Mouse (Mus musculus) G1E (cell line): ENCODE measurements around the gene Spata18. TPM values are rescaled to one million over a fixed set of nuclear protein-coding genes. Genes with fewer than 3 reads are reported as not detected.

ENCODE experiments used
- ATAC-seq: 2 replicates; pipeline ENCODE4 v1.8.0; 2016; ENCODE audit warnings: mild to moderate bottlenecking; ENCODE audit not compliant: insufficient number of reproducible peaks, poor library complexity, low FRiP score, severe bottlenecking; ENCODE audit errors: extremely low read depth
- DNase-seq: peaks from one replicate; pipeline ENCODE4 v3.0.0; 2012; ENCODE audit warnings: low spot score
- H3K27me3 ChIP-seq: 2 replicates; pipeline ENCODE4 v1.6.1; 2012; ENCODE audit warnings: mild to moderate bottlenecking, low read length, inconsistent platforms; ENCODE audit not compliant: insufficient read depth
- H3K36me3 ChIP-seq: replicated peaks from 2 replicates; pipeline ENCODE3; 2012; ENCODE audit warnings: mild to moderate bottlenecking, inconsistent platforms
- H3K4me1 ChIP-seq: 2 replicates; pipeline ENCODE4 v1.6.1; 2012; ENCODE audit warnings: low read depth, low read length, inconsistent platforms, mixed read lengths; ENCODE audit not compliant: insufficient read depth
- H3K4me3 ChIP-seq: 2 replicates; pipeline ENCODE4 v1.5.1; 2012; ENCODE audit warnings: low read depth, mild to moderate bottlenecking, inconsistent platforms, low read length, moderate library complexity, mixed read lengths
- H3K9me3 ChIP-seq: replicated peaks from 2 replicates; pipeline ENCODE4 v1.6.1; 2012; ENCODE audit warnings: inconsistent platforms
- CTCF ChIP-seq: IDR thresholded peaks from 2 replicates; pipeline ENCODE4 v1.5.1; 2012; ENCODE audit warnings: low read depth, low read length, inconsistent platforms, mixed read lengths
- GATA1 ChIP-seq: IDR thresholded peaks from 2 replicates; pipeline ENCODE4 v1.6.1; 2012; ENCODE audit warnings: borderline replicate concordance, low read length, inconsistent platforms, mixed read lengths
- GATA2 ChIP-seq: IDR thresholded peaks from 2 replicates; pipeline ENCODE4 v1.6.1; 2012; ENCODE audit warnings: low read depth, low read length, inconsistent platforms, borderline replicate concordance
- POLR2AphosphoS5 ChIP-seq: IDR thresholded peaks from 2 replicates; pipeline ENCODE4 v1.6.1; 2012; ENCODE audit warnings: low read depth, low read length, inconsistent platforms; ENCODE audit not compliant: insufficient replicate concordance
- TAL1 ChIP-seq: conservative IDR thresholded peaks from 2 replicates; pipeline ENCODE4 v1.6.1; 2012; ENCODE audit warnings: low read depth, low read length, inconsistent platforms, mixed read lengths
- polyA plus RNA-seq: library from polyadenylated mRNA; stranded (reverse); fragments of >175 nt; gene quantifications from 2 replicates; pipeline ENCODE4 v1.2.3, GENCODE M21; 2012
- total RNA-seq, 2 experiments: library from RNA; stranded (forward) in 1 of 2; stranded (reverse) in 1 of 2; fragments of 200-1000 nt in 1 of 2; fragments of >200 nt in 1 of 2; fragmentation: Nextera tagmentation in 1 of 2; gene quantifications; 2 replicates each; pipeline ENCODE4 v1.2.3; 2014 to 2017

Spata18 gene
- total and polyA plus RNA-seq, 3 experiments = not detected

DNA sequence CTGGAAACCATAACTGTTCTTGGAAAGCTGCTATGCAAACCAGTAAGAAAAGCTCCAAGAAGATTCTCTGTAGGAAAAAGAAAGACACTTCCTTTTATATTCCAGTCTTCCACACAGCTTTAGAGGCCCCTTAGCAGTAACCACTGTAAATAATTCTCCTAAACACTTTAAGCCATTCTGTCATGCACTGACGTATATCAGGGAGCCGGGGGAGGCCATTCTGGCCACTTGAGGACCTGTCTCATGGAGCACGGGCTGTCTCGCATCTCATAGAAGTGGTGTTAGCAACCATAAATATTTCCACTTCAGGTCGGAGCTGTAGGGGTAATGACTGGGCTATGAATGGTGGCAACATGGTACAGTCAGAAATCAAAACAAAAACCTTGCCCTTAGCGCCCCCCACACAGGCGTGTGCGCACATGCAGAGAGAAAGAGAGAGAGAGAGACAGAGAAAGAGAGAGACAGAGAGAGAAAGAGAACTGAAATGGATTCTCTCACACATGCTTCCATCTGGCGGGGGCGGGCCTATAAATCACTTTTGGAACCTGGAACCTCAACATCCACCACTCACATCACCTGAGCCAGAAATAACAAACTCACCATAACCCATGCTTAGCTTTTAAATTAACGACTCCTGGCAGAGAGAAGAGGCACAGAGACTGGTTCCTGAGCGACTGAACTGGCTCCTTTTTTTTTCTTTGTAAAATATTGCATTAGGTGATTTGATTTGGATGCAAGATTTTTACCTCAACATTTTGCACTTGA lies 50.9 kb downstream of the Spata18 start:
- Histone ChIP-seq H3K9me3 (no peaks in the 10 kb centered on the region), H3K4me3 (no peak overlapping the region), H3K27me3 (no peaks in the 10 kb centered on the region), H3K4me1 (no peaks in the 10 kb centered on the region), H3K36me3 (no peaks in the 10 kb centered on the region)
- DNase-seq = no peak
- ATAC-seq = no peak
- no peak for TF ChIP-seq POLR2AphosphoS5
- TF ChIP-seq GATA2 = no peak
- TF ChIP-seq TAL1 = no peak

GRCm38 (mm10) chr5:73703096-73703495 lies 51.9 kb downstream of the Spata18 start:
- no peak for TF ChIP-seq CTCF
- H3K27me3 ChIP-seq = no peaks in the 10 kb centered on the region
- DNase-seq (no peak), ATAC-seq (no peak)
- no peak overlapping the region for H3K4me3 ChIP-seq
- H3K4me1 ChIP-seq = no peaks in the 10 kb centered on the region
- no peaks in the 10 kb centered on the region for H3K9me3 ChIP-seq
- no peaks in the 10 kb centered on the region for H3K36me3 ChIP-seq

GRCm38 (mm10) chr5:73704263-73704662 lies 53.1 kb downstream of the Spata18 start:
- no peaks in the 10 kb centered on the region for H3K27me3 ChIP-seq
- DNase-seq (no peak), ATAC-seq (no peak)
- no peaks in the 10 kb centered on the region for H3K36me3 ChIP-seq
- H3K9me3 ChIP-seq = no peaks in the 10 kb centered on the region
- TF ChIP-seq POLR2AphosphoS5 (no peak), GATA2 (no peak), GATA1 (no peak), TAL1 (no peak), CTCF (no peak)
- no peak overlapping the region for H3K4me3 ChIP-seq
- no peaks in the 10 kb centered on the region for H3K4me1 ChIP-seq

DNA sequence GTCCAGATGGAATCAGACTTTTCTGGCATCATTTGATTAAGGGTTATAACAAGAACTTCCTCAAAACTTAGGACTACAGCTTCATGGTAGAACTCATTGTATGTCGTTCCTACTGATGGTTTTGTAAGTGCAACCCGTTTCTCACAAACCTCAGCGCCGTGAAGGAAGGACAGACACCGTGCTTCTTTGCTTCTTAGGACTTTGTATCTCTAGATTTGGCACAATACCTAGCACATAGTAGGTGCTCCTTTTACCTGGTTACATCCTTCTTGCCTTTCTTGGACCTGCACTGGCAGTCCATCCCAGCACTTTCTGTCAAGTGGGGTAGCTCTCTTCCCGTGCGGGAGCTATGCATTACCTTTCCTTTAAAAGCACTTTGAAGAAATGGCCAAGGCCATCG lies 53.6 kb downstream of the Spata18 start:
- no peaks in the 10 kb centered on the region for H3K27me3 ChIP-seq
- ATAC-seq = no peak
- no peak for TF ChIP-seq GATA1
- no peak for TF ChIP-seq CTCF
- no peak for TF ChIP-seq TAL1
- no peak for TF ChIP-seq GATA2
- no peak for TF ChIP-seq POLR2AphosphoS5

DNA sequence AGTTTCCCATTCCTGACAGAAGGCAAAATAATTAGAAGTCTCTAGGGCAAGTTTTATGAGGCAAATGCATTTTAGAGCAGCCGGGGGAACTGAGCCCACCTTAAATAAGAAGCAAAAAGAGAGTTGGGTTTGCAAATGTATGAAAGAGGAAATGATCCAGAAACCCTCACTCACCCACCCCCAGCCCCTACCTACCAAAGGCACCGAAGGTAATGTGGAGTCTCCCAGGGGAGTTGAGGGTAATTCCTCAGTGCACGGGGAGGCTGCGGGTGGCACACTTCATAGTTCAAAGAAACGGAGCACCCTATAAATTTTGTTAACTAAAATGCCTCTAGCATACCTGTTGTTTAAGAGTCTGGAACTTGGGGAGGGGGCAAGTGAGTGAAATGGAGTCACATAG lies 54.1 kb downstream of the Spata18 start:
- Histone ChIP-seq H3K9me3 (no peaks in the 10 kb centered on the region), H3K4me3 (no peak overlapping the region), H3K36me3 (no peaks in the 10 kb centered on the region), H3K4me1 (no peaks in the 10 kb centered on the region), H3K27me3 (no peaks in the 10 kb centered on the region)
- no peak for ATAC-seq
- no peak for DNase-seq
- no peak for TF ChIP-seq GATA2
- no peak for TF ChIP-seq TAL1
- no peak for TF ChIP-seq POLR2AphosphoS5
- TF ChIP-seq GATA1 = no peak
- TF ChIP-seq CTCF = no peak

More for the DNA sequence above, 53.6 kb downstream of the Spata18 start:
- H3K9me3 ChIP-seq = no peaks in the 10 kb centered on the region
- no peak overlapping the region for H3K4me3 ChIP-seq
- no peaks in the 10 kb centered on the region for H3K36me3 ChIP-seq
- no peaks in the 10 kb centered on the region for H3K4me1 ChIP-seq
- no peak for DNase-seq

DNA sequence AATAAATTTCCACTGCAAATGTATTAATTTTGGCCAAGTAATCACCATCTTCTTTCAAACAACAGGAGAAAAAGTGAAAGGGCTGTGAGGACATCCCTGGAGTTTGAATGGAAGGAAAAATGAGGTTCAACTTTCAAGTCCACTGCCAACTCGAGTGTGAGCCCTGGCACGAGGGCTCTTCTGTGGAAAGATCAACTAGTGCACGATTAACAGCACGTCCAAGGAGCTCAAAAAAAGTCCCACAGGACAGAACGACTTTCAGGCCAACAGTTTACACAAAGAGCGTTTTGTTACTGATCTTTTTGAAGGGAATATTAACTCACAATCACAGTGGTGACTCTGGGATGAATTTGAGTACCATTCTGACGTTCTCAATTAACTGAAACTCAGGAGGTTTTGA lies 61.7 kb downstream of the Spata18 start:
- Histone ChIP-seq H3K4me1 (no peaks in the 10 kb centered on the region), H3K36me3 (no peaks in the 10 kb centered on the region), H3K27me3 (peaks cover 3% of the 10 kb centered on the region; the same call in 1 of the 2 replicates), H3K9me3 (no peaks in the 10 kb centered on the region), H3K4me3 (no peak overlapping the region)
- TF ChIP-seq POLR2AphosphoS5 (no peak), GATA1 (no peak), GATA2 (no peak), CTCF (no peak), TAL1 (no peak)
- no peak for ATAC-seq
- no peak for DNase-seq

- H3K27me3 ChIP-seq = peaks cover 3% of the 10 kb centered on the region; the same call in 1 of the 2 replicates
- H3K4me3 ChIP-seq = no peak overlapping the region
- no peaks in the 10 kb centered on the region for H3K4me1 ChIP-seq
- TF ChIP-seq GATA1 = no peak
- no peak for TF ChIP-seq TAL1
- TF ChIP-seq POLR2AphosphoS5 = no peak
- TF ChIP-seq CTCF = no peak
- TF ChIP-seq GATA2 = no peak
- no peak for DNase-seq
- ATAC-seq = no peak
- H3K9me3 ChIP-seq = no peaks in the 10 kb centered on the region
- H3K36me3 ChIP-seq = no peaks in the 10 kb centered on the region
Observed at GRCm38 (mm10) chr5:73716941-73717340, 65.8 kb downstream of the Spata18 start.
